Comparison of ENCODE assay signal across 12 mouse cellular contexts in genomic region chr9:66922076-66922475, GRCm38 (mm10). TPM values are rescaled to one million over a fixed set of nuclear protein-coding genes. Genes with fewer than 3 reads are reported as not detected.
DNase-seq lines count a peak whose midpoint lies in the region; ATAC-seq and TF ChIP-seq lines count a peak whose summit lies in the region.
"Had no signal": no experiment of that assay in that cellular context is flagged by ENCODE, and none has a peak within 500 bp of the region (broad histone marks: within the 10 kb centered on the region; RNA-seq: fewer than 3 reads in every experiment).

No protein-coding gene starts in this region.

- no peak for ATAC-seq in forebrain, embryonic 11.5 days (replicated peaks; ENCODE audit: low FRiP score)
- no peak for ATAC-seq in forebrain, embryonic 16.5 days
- no peak for ATAC-seq in liver, postnatal 0 days
- no peak for ATAC-seq in liver, embryonic 12.5 days

- 100% methylated on average over 1 of the region's 1 CpGs for WGBS in forebrain, embryonic 11.5 days
- WGBS in forebrain, embryonic 16.5 days: 96% methylated on average over 1 of the region's 1 CpGs
- WGBS in liver, postnatal 0 days (ENCODE audit: insufficient replicate concordance): 88% methylated on average over 1 of the region's 1 CpGs
- 94% methylated on average over 1 of the region's 1 CpGs for WGBS in liver, embryonic 12.5 days (ENCODE audit: insufficient replicate concordance)

- H3K27me3 ChIP-seq in forebrain, embryonic 11.5 days (ENCODE audit: control insufficient read depth, insufficient read depth, low read length): no peaks in the 10 kb centered on the region
- no peaks in the 10 kb centered on the region for H3K27me3 ChIP-seq in forebrain, embryonic 16.5 days (replicated peaks; ENCODE audit: control insufficient read depth, insufficient read depth, low read length)
- H3K27me3 ChIP-seq in liver, postnatal 0 days (ENCODE audit: insufficient read depth, low read length): no peaks in the 10 kb centered on the region
- no peaks in the 10 kb centered on the region for H3K27me3 ChIP-seq in liver, embryonic 12.5 days (replicated peaks)
- H3K27me3 ChIP-seq: hindbrain, embryonic 12.5 days; limb, embryonic 13.5 days; stomach, embryonic 15.5 days had no signal

- intact Hi-C loops in left cerebral cortex, postnatal 4 days (cut with DNase I): no loop called here

- H3K4me1 ChIP-seq in forebrain, embryonic 11.5 days (replicated peaks; ENCODE audit: control insufficient read depth, insufficient read depth, low read length): peaks cover 5% of the 10 kb centered on the region; the same call in 1 of the 2 replicates
- peaks cover 24% of the 10 kb centered on the region for H3K4me1 ChIP-seq in forebrain, embryonic 16.5 days (replicated peaks; ENCODE audit: control insufficient read depth, insufficient read depth, low read length)
- peaks cover 13% of the 10 kb centered on the region for H3K4me1 ChIP-seq in liver, postnatal 0 days (ENCODE audit: insufficient read depth)
- peaks cover 32% of the 10 kb centered on the region for H3K4me1 ChIP-seq in liver, embryonic 12.5 days

- DNase-seq in forebrain, embryonic 11.5 days (ENCODE audit: low spot score): peak; percentile 20
- DNase-seq in liver, postnatal 0 days: no peak
- DNase-seq in B cell, adult 2 months: peak; percentile 76 to 79
- DNase-seq in ZHBTc4 (ENCODE audit: low read depth, low spot score): peak; percentile 49
- DNase-seq in layer of hippocampus, postnatal 36 days: no peak
- no peak for DNase-seq in left cerebral cortex, postnatal 4 days
- DNase-seq: kidney, adult 9 months had no signal

- no peaks in the 10 kb centered on the region for H3K9me3 ChIP-seq in forebrain, embryonic 11.5 days (ENCODE audit: control insufficient read depth, low read length)
- H3K9me3 ChIP-seq in forebrain, embryonic 16.5 days (ENCODE audit: control insufficient read depth, low read length): no peaks in the 10 kb centered on the region
- no peaks in the 10 kb centered on the region for H3K9me3 ChIP-seq in liver, postnatal 0 days (ENCODE audit: low read length)
- peaks cover 3% of the 10 kb centered on the region for H3K9me3 ChIP-seq in liver, embryonic 12.5 days (replicated peaks)
- H3K9me3 ChIP-seq: hindbrain, embryonic 12.5 days; limb, embryonic 13.5 days; stomach, embryonic 15.5 days had no signal

- H3K4me3 ChIP-seq in forebrain, embryonic 11.5 days (ENCODE audit: low read depth, low read length): no peak overlapping the region
- H3K4me3 ChIP-seq in forebrain, embryonic 16.5 days (replicated peaks; ENCODE audit: low read length): no peak overlapping the region
- H3K4me3 ChIP-seq in liver, postnatal 0 days (ENCODE audit: low read depth, low read length): no peak overlapping the region
- H3K4me3 ChIP-seq in liver, embryonic 12.5 days: no peak overlapping the region
- H3K4me3 ChIP-seq: hindbrain, embryonic 12.5 days; limb, embryonic 13.5 days; stomach, embryonic 15.5 days had no signal

- TF ChIP-seq CTCF in liver, postnatal 0 days (IDR thresholded peaks at IDR 0.05; ENCODE audit: low read depth): peak; percentile 42

- no peak overlapping the region for H3K9ac ChIP-seq in forebrain, embryonic 11.5 days (ENCODE audit: low read length)
- no peak overlapping the region for H3K9ac ChIP-seq in forebrain, embryonic 16.5 days (replicated peaks; ENCODE audit: low read depth, low read length)
- no peak overlapping the region for H3K9ac ChIP-seq in liver, postnatal 0 days (replicated peaks)
- H3K9ac ChIP-seq in liver, embryonic 12.5 days: no peak overlapping the region
- H3K9ac ChIP-seq: hindbrain, embryonic 12.5 days; limb, embryonic 13.5 days; stomach, embryonic 15.5 days had no signal

- no peak for TF ChIP-seq EP300 in liver, postnatal 0 days (IDR thresholded peaks at IDR 0.05; ENCODE audit: low read depth)

- H3K4me2 ChIP-seq in forebrain, embryonic 11.5 days (ENCODE audit: low read depth, low read length, severe bottlenecking): no peak overlapping the region
- H3K4me2 ChIP-seq in forebrain, embryonic 16.5 days (ENCODE audit: low read length): no peak overlapping the region
- no peak overlapping the region for H3K4me2 ChIP-seq in liver, postnatal 0 days (ENCODE audit: low read depth, low read length)
- no peak overlapping the region for H3K4me2 ChIP-seq in liver, embryonic 12.5 days
- H3K4me2 ChIP-seq: hindbrain, embryonic 12.5 days; limb, embryonic 13.5 days; stomach, embryonic 15.5 days had no signal

- H3K36me3 ChIP-seq in forebrain, embryonic 11.5 days (ENCODE audit: control insufficient read depth, insufficient read depth, low read length): no peaks in the 10 kb centered on the region
- no peaks in the 10 kb centered on the region for H3K36me3 ChIP-seq in forebrain, embryonic 16.5 days (ENCODE audit: control insufficient read depth, insufficient read depth)
- H3K36me3 ChIP-seq in liver, postnatal 0 days (replicated peaks; ENCODE audit: insufficient read depth, low read length): no peaks in the 10 kb centered on the region
- peaks cover 5% of the 10 kb centered on the region for H3K36me3 ChIP-seq in liver, embryonic 12.5 days
- H3K36me3 ChIP-seq: limb, embryonic 13.5 days; stomach, embryonic 15.5 days had no signal

- no peak overlapping the region for H3K27ac ChIP-seq in forebrain, embryonic 11.5 days (ENCODE audit: low read depth, low read length)
- H3K27ac ChIP-seq in forebrain, embryonic 16.5 days (ENCODE audit: low read length): no peak overlapping the region
- no peak overlapping the region for H3K27ac ChIP-seq in liver, postnatal 0 days (ENCODE audit: low read depth)
- H3K27ac ChIP-seq in liver, embryonic 12.5 days: no peak overlapping the region
- H3K27ac ChIP-seq: hindbrain, embryonic 12.5 days; limb, embryonic 13.5 days; stomach, embryonic 15.5 days had no signal

RNA-seq across cellular contexts. Expression of gene Rab8b, which starts 2.6 kb away (rescaled TPM):
- 44.1 and 51.7 TPM in 2 replicates for polyA plus RNA-seq in forebrain, embryonic 11.5 days (2014; fragmentation: Nextera tagmentation; extraction: Ambion mirVana)
- 41.2 and 41.5 TPM in 2 replicates for polyA plus RNA-seq in forebrain, embryonic 16.5 days (2015; fragmentation: Nextera tagmentation; extraction: Ambion mirVana)
- polyA plus RNA-seq in liver, postnatal 0 days (2015; fragmentation: Nextera tagmentation; extraction: Ambion mirVana): 9.1 and 10.7 TPM in 2 replicates
- polyA plus RNA-seq in liver, embryonic 12.5 days (2016; fragmentation: Nextera tagmentation; extraction: Ambion mirVana): 39.4 and 42.2 TPM in 2 replicates
- total RNA-seq in layer of hippocampus, postnatal 36 days (2021): 10 to 100 TPM; 53.1 to 53.3 TPM
- 10 to 100 TPM; 27.5 to 30.0 TPM for total RNA-seq in left cerebral cortex, postnatal 4 days (2021)

RNA-seq across cellular contexts. Expression of gene Rps27l, which starts 23.8 kb away (rescaled TPM):
- polyA plus RNA-seq in forebrain, embryonic 11.5 days (2014; fragmentation: Nextera tagmentation; extraction: Ambion mirVana): 624 and 676 TPM in 2 replicates
- 253 and 289 TPM in 2 replicates for polyA plus RNA-seq in forebrain, embryonic 16.5 days (2015; fragmentation: Nextera tagmentation; extraction: Ambion mirVana)
- 587 and 618 TPM in 2 replicates for polyA plus RNA-seq in liver, postnatal 0 days (2015; fragmentation: Nextera tagmentation; extraction: Ambion mirVana)
- polyA plus RNA-seq in liver, embryonic 12.5 days (2016; fragmentation: Nextera tagmentation; extraction: Ambion mirVana): 702 and 744 TPM in 2 replicates
- 10 to 100 TPM; 37.9 to 44.7 TPM for total RNA-seq in layer of hippocampus, postnatal 36 days (2021)
- total RNA-seq in left cerebral cortex, postnatal 4 days (2021): 10 to 100 TPM; 59.1 to 67.5 TPM

RNA-seq across cellular contexts. Expression of gene Lactb, which starts 53.2 kb away (rescaled TPM):
- polyA plus RNA-seq in forebrain, embryonic 11.5 days (2014; fragmentation: Nextera tagmentation; extraction: Ambion mirVana): 9.1 and 11.1 TPM in 2 replicates
- polyA plus RNA-seq in forebrain, embryonic 16.5 days (2015; fragmentation: Nextera tagmentation; extraction: Ambion mirVana): 9.0 and 9.6 TPM in 2 replicates
- 13.3 and 15.2 TPM in 2 replicates for polyA plus RNA-seq in liver, postnatal 0 days (2015; fragmentation: Nextera tagmentation; extraction: Ambion mirVana)
- polyA plus RNA-seq in liver, embryonic 12.5 days (2016; fragmentation: Nextera tagmentation; extraction: Ambion mirVana): 8.9 and 9.4 TPM in 2 replicates
- 10 to 100 TPM; 13.9 to 14.4 TPM for total RNA-seq in layer of hippocampus, postnatal 36 days (2021)
- 10 to 100 TPM; 15.9 to 19.4 TPM for total RNA-seq in left cerebral cortex, postnatal 4 days (2021)

Comparison
In these comparisons a context has a peak if more than half of its experiments do, and no peak if none do; other contexts are left out.
1. DNase-seq: peak in forebrain, embryonic 11.5 days (single experiment), B cell, adult 2 months (2 of 2) and ZHBTc4 (single experiment); none in liver, postnatal 0 days (single experiment), layer of hippocampus, postnatal 36 days (0 of 2) and left cerebral cortex, postnatal 4 days (single experiment).